Mouse (Mus musculus) ES-E14 (cell line): ENCODE measurements around the gene Fitm2.

Source experiments
- CHD2 ChIP-seq: IDR thresholded peaks from 2 replicates; pipeline ENCODE4 v1.6.1; 2014; ENCODE audit warnings: mild to moderate bottlenecking, low read depth, low read length, inconsistent platforms
- HCFC1 ChIP-seq: IDR thresholded peaks from 2 replicates; pipeline ENCODE4 v1.6.1; 2012; ENCODE audit warnings: low read length, inconsistent platforms, borderline replicate concordance; ENCODE audit not compliant: insufficient read depth
- MAFK ChIP-seq: IDR thresholded peaks from 2 replicates; pipeline ENCODE4 v1.6.1; 2014; ENCODE audit warnings: mild to moderate bottlenecking, low read depth, low read length, inconsistent platforms; ENCODE audit not compliant: insufficient read depth
- ZC3H11A ChIP-seq: IDR thresholded peaks from 2 replicates; pipeline ENCODE4 v1.6.1; 2012; ENCODE audit warnings: low read depth, mild to moderate bottlenecking, inconsistent platforms, low read length, borderline replicate concordance
- ZNF384 ChIP-seq: IDR thresholded peaks from 2 replicates; pipeline ENCODE4 v1.6.1; 2012; ENCODE audit warnings: low read depth, low read length, inconsistent platforms

DNA sequence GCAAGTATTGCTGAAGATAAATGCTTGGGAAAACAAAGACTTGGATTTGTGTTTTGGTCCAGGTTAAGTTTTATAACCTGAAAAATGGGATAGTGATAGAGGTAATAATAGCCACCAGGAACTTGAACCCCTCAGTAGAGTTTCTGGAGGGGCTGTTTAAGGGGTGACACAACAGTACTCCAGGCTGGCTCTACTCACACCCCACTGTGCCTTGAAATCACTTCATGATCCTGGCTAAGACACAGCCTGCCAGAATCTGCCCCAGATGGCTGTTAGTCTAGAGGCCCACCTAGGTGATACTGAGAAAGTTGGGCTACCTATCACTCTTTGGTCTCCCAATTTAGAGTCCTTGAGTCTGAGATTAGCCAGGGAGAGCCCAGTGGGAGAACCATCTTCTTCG, 32.9 kb downstream of the Fitm2 start:
- no peak for TF ChIP-seq ZC3H11A
- no peak for TF ChIP-seq MAFK
- no peak for TF ChIP-seq CHD2
- no peak for TF ChIP-seq HCFC1
- no peak for TF ChIP-seq ZNF384
